Mouse (Mus musculus): Measurements from ENCODE around the gene Tmem238.

GRCm38 (mm10) chr7:4794631-4795168 is 5.2 kb upstream of the Tmem238 start:
- TF ChIP-seq GATA1 (IDR thresholded peaks at IDR 0.05; ENCODE audit: low read length) (no peak), TAL1 (IDR thresholded peaks at IDR 0.05; ENCODE audit: low read length) (no peak)
